Mouse (Mus musculus) naive thymus-derived CD4-positive, alpha-beta T cell, adult 5 months (primary cell): ENCODE measurements around the gene Lrit3. TPM values are rescaled to one million over a fixed set of nuclear protein-coding genes. Genes with fewer than 3 reads are reported as not detected.

Source experiments
- polyA plus RNA-seq: library from polyadenylated mRNA; unstranded; fragments of 100-300 nt; shearing (Covaris generic); gene quantifications from one replicate; pipeline ENCODE4 v1.2.1, GENCODE M21; 2017

The Lrit3 gene
- polyA plus RNA-seq = not detected

DNA sequence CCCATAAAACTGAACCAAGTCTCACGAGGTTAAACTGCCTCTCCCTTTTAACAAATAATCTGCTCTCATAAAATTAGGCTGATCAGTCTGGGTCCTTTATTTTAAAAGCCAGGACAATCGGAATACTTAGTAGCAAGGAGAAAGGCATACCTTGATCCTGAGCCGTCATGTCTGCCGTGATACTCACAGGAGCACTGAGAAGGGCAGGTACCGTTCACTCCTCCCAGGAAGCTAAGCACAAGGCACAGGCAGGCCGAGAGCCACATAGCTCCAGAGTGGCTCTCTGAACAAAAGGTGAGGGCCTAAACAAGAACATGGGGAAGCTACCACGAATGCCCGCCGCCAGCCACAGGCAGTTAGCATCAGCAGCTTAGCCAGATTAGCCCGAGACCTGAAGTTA, at the start of gene Lrit3:
Gene Lrit3 (minus strand): TSS at position 266 of the 400 bp plus-strand sequence.

DNA sequence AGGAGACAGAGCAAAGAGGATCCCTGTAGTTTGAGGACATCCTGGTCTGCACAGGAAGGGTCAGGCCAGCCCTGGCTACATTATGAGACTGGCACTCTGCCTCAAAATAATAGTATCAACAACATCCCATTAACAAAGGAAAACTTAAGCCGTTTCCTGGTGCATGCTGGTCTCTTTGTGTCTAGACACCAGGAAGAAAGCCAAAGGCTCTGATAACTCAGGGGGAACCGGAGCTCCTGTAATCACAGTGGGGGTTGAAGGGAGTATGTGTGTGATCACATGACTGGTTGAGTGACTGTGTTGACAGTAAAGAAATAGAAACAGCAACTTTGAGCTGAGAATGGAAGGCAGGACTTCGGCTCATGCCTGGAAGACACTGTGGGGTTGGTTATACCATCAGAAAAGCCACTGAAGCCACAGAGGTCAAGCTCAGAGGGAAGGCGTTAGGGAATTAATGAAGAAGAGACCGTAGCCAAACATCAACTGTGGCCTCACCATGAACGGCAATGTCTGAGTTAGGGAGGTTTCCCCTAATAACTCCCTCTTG, 31.6 kb upstream of the Lrit3 start, which contains the start of gene Cfi:
Gene Cfi (plus strand): TSS at position 497 of the 547 bp plus-strand sequence.

GRCm38 (mm10) chr3:129831035-129831568, 27.3 kb upstream of the Lrit3 start, which contains the start of gene Gar1:
Gene Gar1 (minus strand): TSS chr3:129831396.

GRCm38 (mm10) chr3:129822206-129822775, 18.5 kb upstream of the Lrit3 start, which contains the start of gene Rrh:
Gene Rrh (minus strand): TSS chr3:129822587.

GRCm38 (mm10) chr3:129754650-129755604, 48.9 kb downstream of the Lrit3 start, which contains the start of gene Egf:
Gene Egf (minus strand): TSS chr3:129755316.

Other genes starting within 250 kb of the Lrit3 start
- gene Egf, start 48.7 kb downstream of the Lrit3 start, polyA plus RNA-seq = 1.4 TPM
- not detected for gene Rrh, start 18.6 kb upstream of the Lrit3 start, polyA plus RNA-seq
- 113 TPM for gene Gar1, start 27.4 kb upstream of the Lrit3 start, polyA plus RNA-seq
- not detected for gene Cfi, start 31.9 kb upstream of the Lrit3 start, polyA plus RNA-seq
- gene Pla2g12a, start 74.6 kb upstream of the Lrit3 start, polyA plus RNA-seq = 16.7 TPM
- 42.3 TPM for gene Casp6, start 97.4 kb upstream of the Lrit3 start, polyA plus RNA-seq
- gene Mcub, start 166.2 kb upstream of the Lrit3 start, polyA plus RNA-seq = 7.9 TPM